Mouse (Mus musculus): Measurements from ENCODE around the gene Tcam1. TPM values are rescaled to one million over a fixed set of nuclear protein-coding genes. Genes with fewer than 3 reads are reported as not detected.

Tcam1 gene
- polyA plus RNA-seq, 1 experiment from 2014 or later: 0.09 TPM

GRCm38 (mm10) chr11:106282452-106282851 is 6.0 kb downstream of the Tcam1 start:
- Histone ChIP-seq H3K4me1 (replicated peaks; ENCODE audit: control insufficient read depth, insufficient read depth, low read length) (no peaks in the 10 kb centered on the region), H3K4me2 (replicated peaks; ENCODE audit: low read depth) (no peak overlapping the region), H3K27ac (ENCODE audit: low read depth, low read length) (no peak overlapping the region), H3K9ac (ENCODE audit: low read depth, low read length) (no peak overlapping the region), H3K36me3 (ENCODE audit: control insufficient read depth, insufficient read depth) (no peaks in the 10 kb centered on the region), H3K27me3 (replicated peaks; ENCODE audit: control insufficient read depth, insufficient read depth, low read length) (no peaks in the 10 kb centered on the region), H3K4me3 (ENCODE audit: low read depth, low read length) (no peak overlapping the region), H3K9me3 (ENCODE audit: control insufficient read depth) (no peaks in the 10 kb centered on the region)
- 83% methylated on average over 6 of the region's 6 CpGs for WGBS
- no peak for ATAC-seq
- TF ChIP-seq CTCF (IDR thresholded peaks at IDR 0.05; ENCODE audit: low read depth): no peak

GRCm38 (mm10) chr11:106283371-106283770 is 6.9 kb downstream of the Tcam1 start:
- Histone ChIP-seq H3K27ac (ENCODE audit: low read depth, low read length) (no peak overlapping the region), H3K4me3 (ENCODE audit: low read depth, low read length) (no peak overlapping the region)
- 86% methylated on average over 4 of the region's 4 CpGs for WGBS

GRCm38 (mm10) chr11:106284126-106284525 is 7.7 kb downstream of the Tcam1 start:
- TF ChIP-seq CTCF (IDR thresholded peaks at IDR 0.05; ENCODE audit: low read depth): no peak

More at GRCm38 (mm10) chr11:106283371-106283770, 6.9 kb downstream of the Tcam1 start:
- Histone ChIP-seq H3K27me3 (replicated peaks; ENCODE audit: control insufficient read depth, insufficient read depth, low read length) (no peaks in the 10 kb centered on the region), H3K4me2 (replicated peaks; ENCODE audit: low read depth) (no peak overlapping the region), H3K9me3 (ENCODE audit: control insufficient read depth) (no peaks in the 10 kb centered on the region), H3K36me3 (ENCODE audit: control insufficient read depth, insufficient read depth) (no peaks in the 10 kb centered on the region), H3K9ac (ENCODE audit: low read depth, low read length) (no peak overlapping the region), H3K4me1 (replicated peaks; ENCODE audit: control insufficient read depth, insufficient read depth, low read length) (no peaks in the 10 kb centered on the region)
- no peak for TF ChIP-seq CTCF (IDR thresholded peaks at IDR 0.05; ENCODE audit: low read depth)
- ATAC-seq: no peak

GRCm38 (mm10) chr11:106286206-106286605 is 9.7 kb downstream of the Tcam1 start:
- Histone ChIP-seq H3K9me3 (ENCODE audit: control insufficient read depth) (no peaks in the 10 kb centered on the region), H3K27me3 (replicated peaks; ENCODE audit: control insufficient read depth, insufficient read depth, low read length) (no peaks in the 10 kb centered on the region), H3K27ac (ENCODE audit: low read depth, low read length) (no peak overlapping the region), H3K9ac (ENCODE audit: low read depth, low read length) (no peak overlapping the region), H3K4me1 (replicated peaks; ENCODE audit: control insufficient read depth, insufficient read depth, low read length) (no peaks in the 10 kb centered on the region), H3K4me2 (replicated peaks; ENCODE audit: low read depth) (no peak overlapping the region), H3K36me3 (ENCODE audit: control insufficient read depth, insufficient read depth) (no peaks in the 10 kb centered on the region), H3K4me3 (ENCODE audit: low read depth, low read length) (no peak overlapping the region)
- TF ChIP-seq CTCF (IDR thresholded peaks at IDR 0.05; ENCODE audit: low read depth): no peak
- ATAC-seq: no peak
- WGBS: 81% methylated on average over 7 of the region's 7 CpGs

More at GRCm38 (mm10) chr11:106284126-106284525, 7.7 kb downstream of the Tcam1 start:
- no peaks in the 10 kb centered on the region for H3K36me3 ChIP-seq (ENCODE audit: control insufficient read depth, insufficient read depth)
- no peak overlapping the region for H3K27ac ChIP-seq (ENCODE audit: low read depth, low read length)
- no peak overlapping the region for H3K4me3 ChIP-seq (ENCODE audit: low read depth, low read length)
- WGBS: 64% methylated on average over 8 of the region's 8 CpGs
- H3K9me3 ChIP-seq (ENCODE audit: control insufficient read depth): no peaks in the 10 kb centered on the region
- ATAC-seq: no peak
- no peaks in the 10 kb centered on the region for H3K27me3 ChIP-seq (replicated peaks; ENCODE audit: control insufficient read depth, insufficient read depth, low read length)
- H3K4me2 ChIP-seq (replicated peaks; ENCODE audit: low read depth): no peak overlapping the region
- H3K4me1 ChIP-seq (replicated peaks; ENCODE audit: control insufficient read depth, insufficient read depth, low read length): no peaks in the 10 kb centered on the region
- no peak overlapping the region for H3K9ac ChIP-seq (ENCODE audit: low read depth, low read length)

- Histone ChIP-seq H3K36me3 (ENCODE audit: control insufficient read depth, insufficient read depth) (no peaks in the 10 kb centered on the region), H3K4me3 (ENCODE audit: low read depth, low read length) (no peak overlapping the region), H3K27me3 (replicated peaks; ENCODE audit: control insufficient read depth, insufficient read depth, low read length) (no peaks in the 10 kb centered on the region), H3K9me3 (ENCODE audit: control insufficient read depth) (no peaks in the 10 kb centered on the region), H3K9ac (ENCODE audit: low read depth, low read length) (no peak overlapping the region), H3K27ac (ENCODE audit: low read depth, low read length) (no peak overlapping the region), H3K4me1 (replicated peaks; ENCODE audit: control insufficient read depth, insufficient read depth, low read length) (no peaks in the 10 kb centered on the region), H3K4me2 (replicated peaks; ENCODE audit: low read depth) (no peak overlapping the region)
- no peak for TF ChIP-seq CTCF (IDR thresholded peaks at IDR 0.05; ENCODE audit: low read depth)
- WGBS: 59% methylated on average over 11 of the region's 11 CpGs
- ATAC-seq: no peak
These were observed 10.5 kb downstream of the Tcam1 start for GRCm38 (mm10) chr11:106286987-106287386.

- H3K4me2 ChIP-seq (replicated peaks; ENCODE audit: low read depth): no peak overlapping the region
- H3K4me3 ChIP-seq (ENCODE audit: low read depth, low read length): no peak overlapping the region
- TF ChIP-seq CTCF (IDR thresholded peaks at IDR 0.05; ENCODE audit: low read depth): peak; percentile 69
- H3K36me3 ChIP-seq (ENCODE audit: control insufficient read depth, insufficient read depth): no peaks in the 10 kb centered on the region
- H3K4me1 ChIP-seq (replicated peaks; ENCODE audit: control insufficient read depth, insufficient read depth, low read length): no peaks in the 10 kb centered on the region
- no peaks in the 10 kb centered on the region for H3K9me3 ChIP-seq (ENCODE audit: control insufficient read depth)
- no peak overlapping the region for H3K27ac ChIP-seq (ENCODE audit: low read depth, low read length)
- ATAC-seq: peak; percentile 31; the same call in 1 of the 2 replicates
- 32% methylated on average over 8 of the region's 8 CpGs for WGBS
- no peaks in the 10 kb centered on the region for H3K27me3 ChIP-seq (replicated peaks; ENCODE audit: control insufficient read depth, insufficient read depth, low read length)
- no peak overlapping the region for H3K9ac ChIP-seq (ENCODE audit: low read depth, low read length)
These were observed 12.9 kb downstream of the Tcam1 start for GRCm38 (mm10) chr11:106289369-106289768.

GRCm38 (mm10) chr11:106290376-106290775 is 13.9 kb downstream of the Tcam1 start:
- TF ChIP-seq CTCF (IDR thresholded peaks at IDR 0.05; ENCODE audit: low read depth): no peak
- WGBS: 88% methylated on average over 5 of the region's 5 CpGs
- no peaks in the 10 kb centered on the region for H3K36me3 ChIP-seq (ENCODE audit: control insufficient read depth, insufficient read depth)

More at GRCm38 (mm10) chr11:106290376-106290775, 13.9 kb downstream of the Tcam1 start:
- ATAC-seq: no peak
- Histone ChIP-seq H3K4me3 (ENCODE audit: low read depth, low read length) (no peak overlapping the region), H3K9ac (ENCODE audit: low read depth, low read length) (no peak overlapping the region), H3K27ac (ENCODE audit: low read depth, low read length) (no peak overlapping the region), H3K9me3 (ENCODE audit: control insufficient read depth) (no peaks in the 10 kb centered on the region), H3K4me1 (replicated peaks; ENCODE audit: control insufficient read depth, insufficient read depth, low read length) (no peaks in the 10 kb centered on the region), H3K27me3 (replicated peaks; ENCODE audit: control insufficient read depth, insufficient read depth, low read length) (no peaks in the 10 kb centered on the region), H3K4me2 (replicated peaks; ENCODE audit: low read depth) (no peak overlapping the region)
